Comparison of ENCODE assay signal across 8 mouse cellular contexts in the genomic region with DNA sequence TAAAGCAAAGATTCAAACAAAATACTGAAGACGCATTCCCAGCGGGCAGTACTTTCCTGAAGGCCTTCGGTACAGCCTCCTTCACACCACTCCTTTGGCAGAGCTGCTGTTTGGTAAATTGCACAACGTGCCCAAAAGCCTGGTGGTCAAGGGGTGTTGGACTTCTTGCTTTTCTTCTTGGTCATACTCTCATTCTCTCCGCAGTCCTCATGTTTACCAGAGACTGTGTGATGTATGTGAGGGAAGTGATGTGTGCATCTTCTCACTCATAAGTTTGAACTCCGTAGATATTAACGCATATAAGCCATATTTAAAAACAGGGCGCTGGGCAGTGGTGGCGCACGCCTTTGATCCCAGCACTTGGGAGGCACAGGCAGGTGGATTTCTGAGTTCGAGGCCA. TPM values are rescaled to one million over a fixed set of nuclear protein-coding genes. Genes with fewer than 3 reads are reported as not detected.
DNase-seq lines count a peak whose midpoint lies in the region; ATAC-seq and TF ChIP-seq lines count a peak whose summit lies in the region.

No protein-coding gene starts in this region.

- TF ChIP-seq CTCF in liver, embryonic 14.5 days (IDR thresholded peaks at IDR 0.05; ENCODE audit: low read depth) = no peak
- no peak for TF ChIP-seq CTCF in stomach, postnatal 0 days (IDR thresholded peaks at IDR 0.05; ENCODE audit: low read depth)

- H3K36me3 ChIP-seq in megakaryocyte, embryonic 14.5 days (replicated peaks; ENCODE audit: low read length) = peaks cover 8% of the 10 kb centered on the region
- peaks cover 7% of the 10 kb centered on the region for H3K36me3 ChIP-seq in liver, embryonic 14.5 days (replicated peaks; ENCODE audit: control insufficient read depth, insufficient read depth, low read depth)
- no peaks in the 10 kb centered on the region for H3K36me3 ChIP-seq in stomach, postnatal 0 days (ENCODE audit: control insufficient read depth, insufficient read depth, low read length)

- peak overlapping the region; percentile 95 for H3K4me2 ChIP-seq in liver, embryonic 14.5 days (ENCODE audit: low read depth)
- H3K4me2 ChIP-seq in stomach, postnatal 0 days (replicated peaks; ENCODE audit: low read depth) = peak overlapping the region; percentile 86

- peak overlapping the region; percentile 18 for H3K4me3 ChIP-seq in megakaryocyte, embryonic 14.5 days (replicated peaks)
- peak overlapping the region; percentile 80 to 88 for H3K4me3 ChIP-seq in liver, embryonic 14.5 days (ENCODE audit: insufficient read depth in 1 of 2, low read depth in 2 of 2, low read length in 2 of 2)
- H3K4me3 ChIP-seq in stomach, postnatal 0 days (ENCODE audit: low read depth, low read length) = no peak overlapping the region

- H3K9me3 ChIP-seq in megakaryocyte, embryonic 14.5 days = no peaks in the 10 kb centered on the region
- H3K9me3 ChIP-seq in liver, embryonic 14.5 days (ENCODE audit: control insufficient read depth, low read length) = no peaks in the 10 kb centered on the region
- no peaks in the 10 kb centered on the region for H3K9me3 ChIP-seq in stomach, postnatal 0 days (ENCODE audit: control insufficient read depth, low read length)

- peaks cover 38% of the 10 kb centered on the region for H3K27me3 ChIP-seq in megakaryocyte, embryonic 14.5 days (replicated peaks)
- H3K27me3 ChIP-seq in liver, embryonic 14.5 days (ENCODE audit: control insufficient read depth, insufficient read depth, low read length) = no peaks in the 10 kb centered on the region
- H3K27me3 ChIP-seq in stomach, postnatal 0 days (ENCODE audit: control insufficient read depth, insufficient read depth, low read length) = no peaks in the 10 kb centered on the region

- DNase-seq in embryo, embryonic 10.5 days (ENCODE audit: low spot score) = peak; percentile 32
- no peak for DNase-seq in embryo, embryonic 11 days
- no peak for DNase-seq in liver, embryonic 14.5 days (ENCODE audit: low read depth in 3 of 3, low spot score in 3 of 3)
- DNase-seq in stomach, postnatal 0 days (ENCODE audit: low spot score) = no peak
- DNase-seq in gastrocnemius, postnatal 36 days = no peak

- peaks cover 52% of the 10 kb centered on the region for H3K4me1 ChIP-seq in megakaryocyte, embryonic 14.5 days
- H3K4me1 ChIP-seq in liver, embryonic 14.5 days (replicated peaks; ENCODE audit: control insufficient read depth in 2 of 2, insufficient read depth in 2 of 2, low read length in 1 of 2) = peaks cover 53 to 66% of the 10 kb centered on the region in 2 experiments
- H3K4me1 ChIP-seq in stomach, postnatal 0 days (replicated peaks; ENCODE audit: control insufficient read depth, insufficient read depth) = no peaks in the 10 kb centered on the region; the same call in 1 of the 2 replicates

- no peak for TF ChIP-seq EP300 in liver, embryonic 14.5 days (IDR thresholded peaks at IDR 0.05; ENCODE audit: low read depth)
- no peak for TF ChIP-seq EP300 in stomach, postnatal 0 days (optimal IDR thresholded peaks at IDR 0.05)

- peak overlapping the region; percentile 92 for H3K9ac ChIP-seq in liver, embryonic 14.5 days (replicated peaks)
- no peak overlapping the region for H3K9ac ChIP-seq in stomach, postnatal 0 days (ENCODE audit: low read length)

- intact Hi-C loops in gastrocnemius, postnatal 36 days (cut with DNase I) = no loop called here

- H3K27ac ChIP-seq in liver, embryonic 14.5 days = peak overlapping the region; percentile 94
- H3K27ac ChIP-seq in stomach, postnatal 0 days (replicated peaks) = no peak overlapping the region; the same call in 1 of the 2 replicates

- ATAC-seq in megakaryocyte, adult 5-6 weeks (ENCODE audit: poor library complexity, severe bottlenecking) = no peak
- ATAC-seq in liver, embryonic 14.5 days (ENCODE audit: insufficient read depth) = no peak
- no peak for ATAC-seq in stomach, postnatal 0 days (ENCODE audit: low FRiP score, low TSS enrichment)
- no peak for ATAC-seq in CD4-positive, CD25-positive, alpha-beta regulatory T cell, adult 4 months

- WGBS in liver, embryonic 14.5 days (ENCODE audit: insufficient replicate concordance) = 72% methylated on average over 11 of the region's 11 CpGs
- 65% methylated on average over 11 of the region's 11 CpGs for WGBS in stomach, postnatal 0 days

RNA-seq across cellular contexts. Expression of a gene that starts 0.9 kb away (rescaled TPM):
- polyA plus RNA-seq in megakaryocyte, embryonic 14.5 days (2012; ENCODE audit: insufficient read depth, low replicate concordance) = 81.0 and 110 TPM in 2 replicates
- 104 and 125 TPM in 2 replicates for total RNA-seq in megakaryocyte, adult 5-6 weeks (2015)
- total RNA-seq in megakaryocyte, adult 5-6 weeks (2017) = 130 and 147 TPM in 2 replicates
- 33.2 and 49.6 TPM in 2 replicates for polyA plus RNA-seq in liver, embryonic 14.5 days (2012; rRNA removed)
- polyA plus RNA-seq in liver, embryonic 14.5 days (2014; fragmentation: Nextera tagmentation; extraction: Ambion mirVana) = 108 and 110 TPM in 2 replicates
- 83.7 and 88.1 TPM in 2 replicates for polyA plus RNA-seq in stomach, postnatal 0 days (2015; fragmentation: Nextera tagmentation; extraction: Ambion mirVana)
- polyA plus RNA-seq in CD4-positive, CD25-positive, alpha-beta regulatory T cell, adult 4 months (2017; shearing (Covaris generic)) = 100 to 1,000 TPM; 195 to 208 TPM
- total RNA-seq in gastrocnemius, postnatal 36 days (2021) = 10 to 100 TPM; 23.7 to 23.9 TPM

RNA-seq across cellular contexts. Expression of a gene that starts 19.0 kb away (rescaled TPM):
- 6.2 TPM in 1 of 2 replicates, not detected in the other for polyA plus RNA-seq in megakaryocyte, embryonic 14.5 days (2012; ENCODE audit: insufficient read depth, low replicate concordance)
- 248 and 273 TPM in 2 replicates for total RNA-seq in megakaryocyte, adult 5-6 weeks (2015)
- 249 and 251 TPM in 2 replicates for total RNA-seq in megakaryocyte, adult 5-6 weeks (2017)
- polyA plus RNA-seq in liver, embryonic 14.5 days (2012; rRNA removed) = 25.4 and 43.4 TPM in 2 replicates
- 80.2 and 81.9 TPM in 2 replicates for polyA plus RNA-seq in liver, embryonic 14.5 days (2014; fragmentation: Nextera tagmentation; extraction: Ambion mirVana)
- polyA plus RNA-seq in stomach, postnatal 0 days (2015; fragmentation: Nextera tagmentation; extraction: Ambion mirVana) = 101 TPM in 2 replicates
- 100 to 1,000 TPM; 206 to 221 TPM for polyA plus RNA-seq in CD4-positive, CD25-positive, alpha-beta regulatory T cell, adult 4 months (2017; shearing (Covaris generic))
- 10 to 100 TPM; 25.4 to 31.2 TPM for total RNA-seq in gastrocnemius, postnatal 36 days (2021)

RNA-seq across cellular contexts. Expression of a gene that starts 40.6 kb away (rescaled TPM):
- 1.3 and 4.9 TPM in 2 replicates for polyA plus RNA-seq in megakaryocyte, embryonic 14.5 days (2012; ENCODE audit: insufficient read depth, low replicate concordance)
- total RNA-seq in megakaryocyte, adult 5-6 weeks (2015) = 15.2 and 16.9 TPM in 2 replicates
- total RNA-seq in megakaryocyte, adult 5-6 weeks (2017) = 18.8 and 20.7 TPM in 2 replicates
- 1.6 and 2.1 TPM in 2 replicates for polyA plus RNA-seq in liver, embryonic 14.5 days (2012; rRNA removed)
- 2.3 and 2.5 TPM in 2 replicates for polyA plus RNA-seq in liver, embryonic 14.5 days (2014; fragmentation: Nextera tagmentation; extraction: Ambion mirVana)
- 0.10 and 0.11 TPM in 2 replicates for polyA plus RNA-seq in stomach, postnatal 0 days (2015; fragmentation: Nextera tagmentation; extraction: Ambion mirVana)
- 10 to 100 TPM in 1 of 2 experiments, 1 to 10 TPM in 1; 7.5 to 17.0 TPM for polyA plus RNA-seq in CD4-positive, CD25-positive, alpha-beta regulatory T cell, adult 4 months (2017; shearing (Covaris generic))
- total RNA-seq in gastrocnemius, postnatal 36 days (2021) = under 1 TPM; 0.07 to 0.08 TPM
